Mouse (Mus musculus) adrenal gland, postnatal 10 days (tissue): ENCODE measurements at regions not wholly inside any gene's neighbourhood (a gene's known extent, or its start where the extent isn't known, plus 50 kb on each side); places are given as distances from the start of the nearest gene placed in this dataset.

ENCODE experiments used
- DNase-seq: peaks from one replicate; pipeline ENCODE4 v3.0.0; 2021; ENCODE audit warnings: mixed read lengths

DNA sequence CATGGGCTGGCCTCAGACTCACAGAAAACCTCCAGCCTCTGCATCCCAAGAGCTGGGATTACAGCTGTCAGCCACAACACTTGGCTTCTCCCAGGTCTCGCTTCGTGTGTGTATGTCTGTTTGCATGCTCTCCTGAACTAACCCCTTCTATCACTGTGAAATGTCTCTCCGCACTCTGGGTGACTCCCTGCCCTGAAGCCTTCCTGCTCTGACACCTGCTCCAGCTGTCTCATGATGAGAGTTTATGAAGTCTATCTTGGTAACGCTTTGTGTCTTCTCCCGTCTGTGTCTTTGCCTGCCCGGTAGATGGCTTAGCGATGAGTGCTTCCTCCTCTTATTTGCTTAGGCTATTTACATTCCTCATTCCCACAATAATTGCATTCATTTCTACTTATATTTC is 133.0 kb downstream of the Ndufa10 start:
- no peak for DNase-seq

DNA sequence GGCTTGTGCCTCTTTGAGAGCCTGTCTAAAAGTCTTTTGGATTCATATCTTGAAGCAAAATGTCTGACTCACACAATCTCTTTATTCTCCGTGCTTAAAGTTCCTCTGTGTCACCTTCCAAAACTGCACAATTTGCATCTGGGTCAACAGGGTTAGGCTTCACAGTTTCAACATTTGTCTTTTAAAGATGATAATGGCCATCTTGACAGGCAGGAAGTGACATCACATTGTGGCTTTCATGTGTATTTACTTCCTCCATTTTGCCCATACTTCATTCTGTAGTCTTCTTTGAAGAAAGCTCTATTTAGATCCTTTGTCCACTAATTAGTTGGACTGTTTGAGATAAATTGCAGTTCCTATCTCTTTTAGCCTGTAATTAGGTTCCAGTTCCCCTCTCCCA is 135.1 kb downstream of the Ndufa10 start:
- no peak for DNase-seq

DNA sequence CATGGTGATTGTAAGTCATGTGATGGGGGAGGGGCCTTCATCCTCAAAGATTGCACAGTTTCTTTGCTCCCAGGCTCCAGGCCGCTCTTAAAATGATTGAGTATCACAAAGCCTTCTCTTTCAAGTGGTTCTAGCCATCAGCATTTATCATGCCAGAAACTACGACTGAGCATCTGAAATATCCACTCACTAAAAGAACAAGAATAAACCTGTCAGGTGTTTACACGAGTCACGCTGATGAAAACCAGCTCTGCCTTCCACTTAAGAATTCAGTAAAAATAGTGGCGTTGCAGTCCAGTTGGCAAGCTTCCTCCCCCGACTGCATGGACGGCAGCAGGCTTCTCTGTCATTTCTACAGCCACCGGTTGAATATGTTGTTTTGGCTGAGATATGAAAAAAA is 136.2 kb downstream of the Ndufa10 start:
- no peak for DNase-seq

DNA sequence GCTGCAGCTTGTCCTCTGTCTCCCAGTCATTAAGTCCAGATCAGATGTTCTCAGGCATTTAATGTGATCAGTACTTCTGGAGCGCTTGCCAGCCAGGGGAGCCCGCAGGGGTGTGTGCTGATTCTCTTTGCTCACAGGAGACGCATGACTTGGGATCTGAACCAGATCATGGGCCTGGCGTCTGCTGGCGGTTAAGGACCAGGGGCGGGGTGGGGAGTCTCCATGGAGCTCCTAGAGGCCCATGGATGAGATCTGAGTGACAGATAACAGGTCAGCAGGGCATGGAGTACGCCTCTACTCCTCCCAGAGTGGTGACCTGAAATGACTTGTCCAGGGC is 136.7 kb upstream of the Hdac4 start:
- DNase-seq: peak; percentile 31

DNA sequence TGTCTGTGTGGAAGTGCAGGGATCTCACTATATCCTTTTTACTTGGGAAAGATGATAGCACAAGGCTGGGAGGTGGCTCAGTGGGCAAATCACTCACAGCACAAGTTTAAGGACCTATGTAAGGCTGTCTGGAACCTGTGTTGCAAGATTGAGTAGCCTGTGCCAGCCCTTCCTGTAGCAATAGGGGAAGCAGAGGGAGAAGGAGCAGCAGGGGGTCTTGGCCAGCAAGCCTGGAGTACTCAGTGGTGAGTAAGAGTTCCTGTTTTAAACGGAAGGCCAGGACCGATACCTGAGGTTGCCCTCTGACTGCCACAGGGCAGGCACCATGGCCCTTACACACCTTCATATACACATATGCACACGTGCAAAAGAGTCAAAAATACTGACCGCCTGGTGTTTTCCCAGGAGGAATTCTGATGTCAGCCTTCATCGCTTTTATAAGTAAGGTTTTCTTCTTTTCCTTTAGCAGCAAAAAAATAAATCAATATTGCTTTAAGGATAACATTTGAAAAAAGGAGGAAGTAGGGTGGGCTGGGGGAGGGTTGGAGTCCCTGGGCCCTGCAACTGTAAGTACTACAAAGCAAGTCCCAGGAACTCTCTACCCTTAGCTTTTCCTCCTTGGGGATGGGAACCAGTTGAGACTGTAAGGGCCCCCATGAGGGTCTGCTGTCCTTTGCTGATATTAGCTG is 136.2 kb upstream of the Hdac4 start:
- DNase-seq: no peak

DNA sequence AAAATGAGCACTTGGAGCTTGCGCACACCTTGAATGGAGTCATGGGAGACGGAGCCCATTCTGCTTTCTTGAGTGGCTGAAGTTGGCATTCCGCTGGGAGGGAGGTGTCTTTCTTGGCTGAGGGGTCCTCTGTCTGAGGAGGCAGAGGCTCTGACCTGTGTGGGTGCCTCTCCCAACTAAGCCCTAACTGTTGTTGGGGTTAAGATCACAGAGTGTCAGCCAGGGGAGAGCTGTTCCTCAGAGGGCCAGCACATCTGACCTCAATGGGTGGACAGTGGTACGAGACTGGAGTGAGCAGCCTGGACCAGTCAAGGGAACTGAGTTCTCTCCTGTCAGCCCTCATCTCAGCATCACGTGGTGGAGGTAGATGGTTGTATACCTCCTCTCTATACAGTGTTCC is 134.7 kb upstream of the Hdac4 start:
- no peak for DNase-seq

DNA sequence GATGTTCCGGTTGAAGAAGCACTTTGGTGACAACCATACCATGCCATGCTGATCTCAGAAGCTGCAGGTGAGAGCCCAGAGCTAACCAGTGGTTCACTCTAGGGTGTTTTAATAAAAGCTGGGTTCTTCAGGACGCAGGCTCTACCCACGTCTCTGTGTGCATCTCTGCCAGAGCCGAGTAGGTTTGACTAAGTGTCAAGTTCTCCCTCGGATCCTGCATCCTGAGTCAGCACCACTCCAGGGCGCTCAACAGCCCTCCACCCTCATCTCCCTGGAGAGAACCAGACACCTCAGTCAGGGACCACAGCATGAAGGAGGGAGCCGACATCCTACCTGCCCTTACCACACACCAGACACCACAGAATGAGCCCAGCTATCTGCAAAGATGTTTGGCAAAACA is 134.0 kb upstream of the Hdac4 start:
- no peak for DNase-seq

DNA sequence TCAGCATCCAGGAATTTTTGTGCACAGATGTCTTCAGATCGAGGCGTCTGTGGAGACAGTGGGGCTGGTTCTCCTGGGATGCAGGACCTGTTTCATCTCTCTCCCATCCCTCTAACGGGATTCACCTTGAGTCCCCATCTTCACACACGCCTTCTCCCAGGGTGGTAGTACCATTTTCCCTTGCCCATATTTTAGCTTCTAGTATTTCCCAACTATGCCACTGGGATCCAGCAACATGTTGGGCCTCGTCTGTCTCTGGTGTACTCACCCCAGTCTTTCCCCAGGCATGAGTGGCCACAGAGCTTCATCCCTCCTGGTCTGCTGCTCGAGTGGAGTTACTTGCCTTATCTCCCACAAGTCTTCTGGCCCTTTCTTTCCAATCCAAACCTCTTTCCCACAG is 131.6 kb upstream of the Hdac4 start:
- no peak for DNase-seq

DNA sequence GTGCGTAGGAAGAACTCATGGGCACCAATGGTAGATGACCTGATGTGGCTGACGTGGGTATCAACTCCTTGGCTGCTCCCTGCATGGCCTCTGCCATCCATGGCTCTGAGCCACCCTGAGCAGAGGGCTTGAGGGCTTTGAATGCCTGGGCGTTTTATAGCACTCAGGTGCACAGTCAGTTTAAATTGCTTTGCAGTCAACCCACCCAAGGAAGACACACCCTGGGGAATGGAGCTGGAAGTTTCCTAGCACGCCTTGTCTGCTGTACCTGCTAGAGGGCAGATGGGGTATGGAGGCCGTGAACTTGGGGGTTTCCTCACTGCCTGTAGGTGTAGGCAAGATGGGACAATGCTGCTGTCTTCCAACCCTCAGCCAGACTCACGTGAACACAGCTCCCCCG is 129.8 kb upstream of the Hdac4 start:
- DNase-seq: no peak

DNA sequence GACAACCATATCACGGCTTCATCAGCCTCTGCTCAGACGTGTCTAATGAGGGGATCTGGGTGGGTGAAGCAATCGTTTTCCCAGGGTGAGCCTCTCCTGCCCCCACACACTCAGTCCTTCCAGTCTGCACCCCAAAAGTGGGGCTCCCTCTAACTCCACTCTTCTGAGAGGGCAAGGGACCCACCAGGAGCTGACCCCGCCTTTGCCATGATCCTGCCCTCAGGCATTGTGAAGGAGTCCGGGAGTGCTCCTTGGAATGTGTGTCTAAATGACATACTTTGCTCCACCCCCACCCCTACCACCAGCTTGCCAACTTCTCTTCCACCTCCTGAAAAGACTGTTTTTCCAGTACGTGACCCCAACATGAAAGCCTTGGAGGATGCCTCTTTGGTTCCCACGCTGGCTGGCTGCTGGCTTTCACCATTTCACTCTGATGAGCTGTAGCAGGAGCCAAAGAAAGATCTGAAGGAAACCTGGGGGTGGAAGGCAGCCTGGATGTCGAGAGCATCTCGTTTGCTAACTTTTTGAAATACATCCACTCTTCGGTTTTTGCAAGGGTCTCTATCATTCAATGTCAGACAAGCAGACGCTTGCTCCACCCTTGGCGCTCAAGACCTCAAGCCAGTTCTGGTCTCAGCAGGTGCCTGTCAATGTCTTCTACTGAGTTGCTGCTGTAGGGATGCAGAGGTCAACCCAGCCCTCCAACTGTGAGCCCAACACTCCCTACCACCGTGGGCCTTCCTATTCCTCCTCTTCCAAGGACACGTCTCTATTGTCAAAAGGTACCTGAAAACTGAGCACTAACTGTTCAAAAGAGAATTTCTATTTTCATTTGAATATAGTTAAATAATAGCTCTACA is 128.8 kb upstream of the Hdac4 start:
- no peak for DNase-seq

DNA sequence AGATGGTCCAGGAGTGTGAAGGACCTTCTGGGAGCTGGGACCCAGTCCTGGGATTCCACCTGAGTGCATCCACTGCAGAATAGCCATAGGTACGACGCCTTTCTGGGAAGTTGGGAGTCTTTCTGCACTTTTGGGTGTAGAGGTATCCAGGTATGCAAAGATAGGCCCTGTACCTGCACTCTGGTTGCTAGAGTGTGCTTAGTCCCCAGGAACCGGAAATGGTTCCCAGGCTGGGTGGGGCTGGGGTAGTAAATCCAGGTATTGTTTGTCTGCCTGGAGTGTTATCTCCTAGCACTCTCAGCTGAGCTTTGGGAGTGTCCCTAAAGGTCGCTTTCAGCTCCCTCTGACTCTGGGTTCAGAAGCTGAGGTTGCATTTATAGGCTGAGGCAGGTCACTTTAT is 121.6 kb upstream of the Hdac4 start:
- no peak for DNase-seq

DNA sequence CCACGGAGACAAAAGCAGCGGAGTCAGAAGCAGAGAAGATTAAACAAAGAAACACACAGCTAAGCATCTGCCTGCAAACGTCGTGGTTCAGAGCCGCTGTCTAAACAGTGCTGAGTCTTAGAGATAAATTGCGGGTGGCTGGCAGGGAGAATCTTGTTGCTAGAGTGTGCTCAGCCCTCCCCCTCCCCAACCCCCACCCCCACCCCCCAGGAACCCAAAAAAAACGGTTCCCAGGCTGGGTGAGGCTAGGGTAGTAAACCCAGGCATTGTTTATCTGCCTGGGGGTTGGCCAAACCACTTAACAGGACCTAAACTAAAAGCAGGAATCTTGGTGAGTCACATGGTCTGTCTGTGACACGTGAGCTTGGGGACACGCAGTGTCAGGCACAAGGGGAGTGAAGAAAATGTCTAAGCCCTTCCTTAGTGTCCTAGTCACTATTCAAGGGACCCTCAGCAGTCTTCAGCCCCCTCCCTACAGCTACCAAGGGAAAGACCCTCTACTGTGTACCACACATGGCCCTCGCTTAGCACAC is 120.8 kb upstream of the Hdac4 start:
- DNase-seq: no peak

DNA sequence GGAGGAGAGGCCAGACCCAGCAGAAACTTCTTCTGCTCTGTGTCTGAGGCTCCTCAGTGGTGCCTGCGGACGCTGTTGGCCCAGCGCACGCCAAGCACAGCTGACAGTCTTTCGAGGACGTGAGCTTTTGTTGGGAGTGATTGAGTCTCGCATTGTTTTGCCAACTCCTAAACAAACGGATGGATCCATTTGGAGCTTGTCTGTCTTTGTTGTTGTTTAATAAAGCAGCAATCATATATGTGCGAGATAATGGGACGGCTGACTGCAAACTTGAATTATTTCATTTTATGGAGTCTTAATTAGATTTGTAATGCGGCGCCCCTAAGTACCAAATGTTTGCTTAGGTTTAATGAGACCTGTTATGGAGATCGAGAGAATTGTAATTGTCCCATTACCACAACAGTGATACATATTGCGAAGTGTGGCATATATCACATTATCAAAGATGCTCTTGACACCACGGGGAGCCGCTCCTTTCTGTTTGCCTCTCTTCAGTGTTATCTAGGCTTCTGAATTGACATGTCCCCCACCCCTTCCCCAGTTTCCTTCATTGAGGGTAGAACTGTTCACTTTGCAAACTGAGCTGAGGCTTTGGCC is 117.6 kb upstream of the Hdac4 start:
- DNase-seq: no peak

DNA sequence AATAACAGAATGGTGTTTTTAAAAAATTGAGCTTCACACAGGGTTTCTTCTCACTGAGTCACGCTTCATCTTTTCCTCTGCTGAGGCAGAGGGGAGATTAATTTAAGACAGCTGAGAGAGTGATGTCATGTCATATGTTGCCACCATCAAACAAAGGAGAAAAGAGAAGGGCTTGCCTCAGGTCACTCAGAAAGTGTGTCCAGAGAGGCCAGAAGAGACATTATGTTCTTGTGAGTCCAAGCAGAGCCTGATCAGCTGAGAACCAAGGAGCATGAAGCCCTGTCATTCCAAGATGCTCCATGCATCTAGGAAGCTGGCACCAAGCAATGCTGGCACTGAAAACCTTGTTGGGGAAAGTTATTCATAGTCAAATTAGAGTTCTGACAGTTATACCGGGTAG is 114.4 kb upstream of the Hdac4 start:
- DNase-seq: no peak

DNA sequence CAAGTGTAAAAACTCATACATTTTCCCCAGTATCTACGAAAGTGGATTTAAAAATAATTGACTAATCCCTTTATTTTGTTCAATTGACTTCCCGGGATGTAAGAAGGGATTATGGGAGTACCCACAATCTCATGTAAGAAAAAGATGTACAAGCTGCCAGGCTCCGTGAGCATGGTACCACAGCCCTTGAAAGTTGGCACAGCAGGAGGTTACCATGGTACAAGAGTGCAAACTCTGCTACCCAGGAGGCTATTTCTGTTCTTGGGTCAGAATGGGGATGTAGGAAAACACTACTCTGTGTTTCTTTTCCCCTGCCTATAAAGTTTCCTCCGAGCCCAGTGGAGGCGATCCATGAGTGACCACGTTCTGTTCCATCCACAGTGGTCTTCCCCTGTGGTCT is 113.9 kb upstream of the Hdac4 start:
- DNase-seq: no peak

DNA sequence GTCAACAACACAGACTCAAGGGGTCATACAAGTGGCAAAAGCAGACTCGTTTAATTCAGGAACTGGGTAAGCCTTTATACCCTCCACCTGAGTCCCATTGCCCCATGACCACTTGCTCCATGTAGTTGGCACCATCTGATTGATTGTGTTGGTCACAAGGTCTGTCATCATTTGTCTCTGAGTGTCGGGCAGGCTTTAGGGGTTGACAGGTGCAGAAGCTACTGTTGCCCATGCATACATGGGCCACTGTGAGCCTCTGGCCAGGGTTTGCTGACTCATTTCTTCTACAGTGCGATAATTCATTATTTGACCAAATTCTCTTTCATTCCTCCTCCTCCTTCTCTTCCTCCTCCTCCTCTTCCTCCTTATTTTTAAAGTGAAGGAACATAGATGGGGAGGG is 113.0 kb upstream of the Hdac4 start:
- no peak for DNase-seq

DNA sequence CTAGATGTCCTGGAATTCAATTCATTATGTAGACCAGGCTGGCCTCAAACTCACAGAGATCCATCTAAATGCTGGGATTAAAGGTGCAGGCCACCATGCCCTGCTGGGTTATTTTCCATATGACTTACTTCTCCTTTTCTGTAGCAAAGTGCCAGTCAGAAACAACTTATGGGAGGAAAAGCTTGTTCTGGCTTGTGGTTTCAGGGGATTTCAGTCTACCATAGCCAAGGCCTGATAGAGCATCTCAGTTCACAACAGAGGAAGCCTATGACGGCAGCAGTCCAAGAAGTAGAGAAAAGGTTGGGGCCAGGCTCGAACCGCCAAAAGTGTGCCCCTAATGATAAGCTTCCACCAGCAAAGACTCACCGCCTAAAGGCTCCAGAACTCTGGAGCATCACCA is 110.5 kb upstream of the Hdac4 start:
- no peak for DNase-seq

DNA sequence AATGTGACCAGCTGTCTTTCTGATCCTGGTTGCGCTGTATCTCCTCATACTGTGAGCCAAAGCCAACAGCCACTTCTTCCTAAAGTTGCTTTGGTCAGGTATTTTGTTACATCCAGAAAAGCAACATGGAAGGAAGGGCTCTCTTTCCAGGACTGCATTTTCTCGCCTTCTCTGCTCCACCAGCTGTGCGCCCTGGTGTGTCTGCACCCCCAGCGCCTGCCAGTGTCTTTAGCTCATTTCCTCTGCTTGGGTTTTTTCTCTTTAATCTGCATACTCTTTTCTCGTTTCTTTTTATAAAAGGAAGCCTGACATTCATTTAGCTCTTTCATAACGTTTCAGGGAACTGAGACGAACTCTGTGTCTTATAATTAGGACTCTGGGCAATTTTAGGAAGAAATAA is 103.5 kb upstream of the Hdac4 start:
- no peak for DNase-seq

DNA sequence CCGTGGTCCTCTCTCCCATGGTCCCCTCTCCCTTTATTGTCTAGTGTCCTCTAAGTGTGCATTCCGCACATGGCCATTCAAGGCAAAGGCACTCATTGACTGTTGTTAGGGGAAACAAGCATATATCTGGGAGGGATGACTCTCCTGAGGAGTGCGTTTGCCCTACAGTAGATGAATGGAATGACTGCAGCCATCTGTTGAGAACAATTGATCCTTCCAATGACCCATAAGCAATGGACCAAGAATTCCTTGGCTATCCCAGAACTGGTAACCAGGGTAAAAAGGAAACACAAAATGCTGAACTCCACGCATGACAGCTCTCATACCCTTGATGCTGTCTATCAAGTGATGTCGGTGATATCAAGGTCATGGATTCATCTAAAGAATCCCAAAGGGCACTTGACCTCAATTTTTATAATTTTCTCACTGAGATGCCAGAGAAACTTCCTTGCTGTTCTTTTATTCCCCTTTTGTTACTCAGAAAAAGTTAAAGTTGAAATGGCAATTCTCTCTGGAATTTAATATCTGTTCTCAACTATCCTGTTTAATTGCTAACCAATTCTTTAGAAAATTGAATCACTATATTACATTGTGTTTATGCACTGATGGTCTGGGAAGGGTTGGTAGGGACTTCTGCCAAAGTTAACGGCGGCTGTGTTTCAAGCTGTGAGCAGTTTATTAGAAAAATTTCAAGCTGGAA is 97.3 kb upstream of the Hdac4 start:
- no peak for DNase-seq

DNA sequence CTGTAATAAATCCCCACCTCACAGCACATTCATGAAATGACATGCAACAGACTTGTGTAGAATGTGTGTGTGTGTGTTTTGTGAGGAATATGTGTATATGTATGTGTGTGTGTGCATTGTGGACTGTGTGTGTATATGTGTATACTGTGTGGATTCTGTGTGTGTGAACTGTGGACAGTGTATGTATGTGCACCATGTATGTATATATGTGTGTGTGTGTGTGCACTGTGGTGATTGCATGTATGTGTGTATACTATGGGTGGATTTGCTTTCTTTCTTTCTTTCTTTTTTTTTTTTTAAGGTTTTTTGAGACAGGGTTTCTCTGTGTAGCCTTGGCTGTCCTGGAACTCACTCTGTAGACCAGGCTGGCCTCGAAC is 91.5 kb upstream of the Hdac4 start:
- DNase-seq: no peak

DNA sequence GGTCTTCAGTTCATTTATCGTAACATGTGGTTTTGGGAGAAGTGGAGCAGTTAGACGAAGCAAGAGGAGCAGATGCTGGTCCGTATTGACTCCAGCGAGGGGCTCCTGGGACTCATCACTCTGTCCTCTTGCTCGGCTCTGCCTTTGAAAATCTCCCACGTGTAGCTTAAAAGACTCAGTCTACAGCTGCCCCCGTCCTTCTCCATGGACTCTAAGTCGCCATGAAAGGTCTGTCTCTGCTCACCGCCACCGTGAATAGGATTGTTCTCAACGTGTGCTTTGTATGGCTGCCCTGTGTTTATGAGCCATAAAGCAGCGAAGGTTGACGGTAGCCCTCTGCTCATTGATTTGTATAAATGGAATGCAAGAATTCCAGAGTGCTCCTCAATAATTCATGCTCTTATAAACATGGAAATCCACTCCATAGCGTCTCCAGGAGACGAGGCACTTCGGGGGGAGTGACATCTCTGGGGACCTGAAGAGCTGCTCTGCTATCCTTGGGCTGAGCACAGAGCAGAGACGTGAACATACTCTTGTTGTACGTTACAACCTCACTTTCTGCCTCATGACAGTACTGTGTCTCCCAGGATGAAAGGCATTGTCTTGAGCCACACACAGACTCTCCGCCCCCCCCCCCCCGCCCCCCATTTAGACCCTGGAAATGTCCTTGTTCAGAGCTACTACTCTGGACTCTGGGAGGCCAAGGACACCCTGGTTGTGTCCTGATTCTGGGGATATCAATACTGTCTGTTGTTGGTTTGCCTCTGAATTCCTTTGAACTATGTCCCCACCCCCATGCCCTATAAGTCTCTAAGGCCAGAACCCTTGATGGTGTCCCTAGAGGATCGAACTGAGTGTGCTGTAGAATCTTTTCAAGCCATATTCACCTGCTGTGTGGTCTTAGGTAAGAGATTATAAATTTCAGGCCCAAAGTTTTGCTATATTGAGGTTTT is 90.8 kb upstream of the Hdac4 start:
- DNase-seq: no peak

DNA sequence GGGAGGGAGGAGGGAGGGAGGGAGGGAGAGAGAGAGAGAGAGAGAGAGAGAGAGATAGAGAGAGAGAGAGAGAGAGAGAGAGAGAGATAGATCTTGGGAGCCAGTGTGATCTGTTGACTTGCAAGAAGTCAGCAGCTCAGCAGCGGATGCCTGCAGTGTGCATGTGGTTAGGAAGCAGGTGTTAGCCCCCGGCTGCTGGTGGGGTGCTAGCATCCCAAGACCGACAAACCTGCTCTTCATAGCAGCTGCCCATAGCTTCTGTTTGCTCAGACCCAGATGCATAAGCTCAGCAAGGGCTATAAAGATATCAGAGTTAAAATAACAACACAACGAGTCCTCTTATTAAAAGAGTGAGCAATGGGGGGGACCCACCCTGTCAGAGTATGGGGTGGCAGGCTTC is 88.7 kb upstream of the Hdac4 start:
- DNase-seq: no peak
